Mouse (Mus musculus) MEL (cell line): ENCODE results near the gene Dusp13. TPM values are rescaled to one million over a fixed set of nuclear protein-coding genes. Genes with fewer than 3 reads are reported as not detected.

Experiments
- DNase-seq: peaks from one replicate; pipeline ENCODE4 v3.0.0; 2011; ENCODE audit warnings: low read depth, low spot score
- H3K27ac ChIP-seq: 2 replicates; pipeline ENCODE4 v1.5.1; 2012; ENCODE audit warnings: low read depth, mild to moderate bottlenecking, control low read depth, low read length, moderate library complexity; ENCODE audit not compliant: control insufficient read depth
- H3K27me3 ChIP-seq, 2 experiments: fragments of 150-350 bp in 1 of 2; sonication (generic) in 1 of 2; 2 replicates each; pipeline ENCODE4 v1.6.1; 2012; ENCODE audit warnings: low read length in 2 of 2, mild to moderate bottlenecking in 2 of 2, improper control_type of control experiment in 1 of 2, moderate library complexity in 1 of 2; ENCODE audit not compliant: insufficient read depth in 2 of 2, control insufficient read depth in 1 of 2
- H3K36me3 ChIP-seq, 2 experiments: 2 replicates each; pipeline ENCODE4 v1.6.1; 2012 to 2014; ENCODE audit warnings: low read length in 2 of 2, improper control_type of control experiment in 1 of 2, inconsistent platforms in 1 of 2, mild to moderate bottlenecking in 1 of 2; ENCODE audit not compliant: insufficient read depth in 2 of 2, control insufficient read depth in 1 of 2
- H3K4me1 ChIP-seq, 2 experiments: fragments of 150-350 bp in 1 of 2; sonication (generic) in 1 of 2; 2 replicates each; pipeline ENCODE4 v1.6.1; 2012; ENCODE audit warnings: low read length in 2 of 2, improper control_type of control experiment in 1 of 2, mild to moderate bottlenecking in 1 of 2; ENCODE audit not compliant: insufficient read depth in 2 of 2, control insufficient read depth in 1 of 2
- H3K4me3 ChIP-seq, 2 experiments: fragments of 150-350 bp in 1 of 2; sonication (generic) in 1 of 2; 2 replicates each; pipeline ENCODE4 v1.5.1; 2012; ENCODE audit warnings: low read depth in 2 of 2, low read length in 2 of 2, mild to moderate bottlenecking in 2 of 2, moderate library complexity in 2 of 2, control low read depth in 1 of 2, improper control_type of control experiment in 1 of 2; ENCODE audit not compliant: control insufficient read depth in 1 of 2, insufficient read depth in 1 of 2
- H3K79me2 ChIP-seq: 2 replicates; pipeline ENCODE4 v1.6.1; 2012; ENCODE audit warnings: mild to moderate bottlenecking, low read length, moderate library complexity; ENCODE audit not compliant: control insufficient read depth, poor library complexity, insufficient read depth
- H3K9ac ChIP-seq: 2 replicates; pipeline ENCODE4 v1.6.1; 2012; ENCODE audit warnings: low read depth, mild to moderate bottlenecking, control low read depth, low read length, moderate library complexity; ENCODE audit not compliant: control insufficient read depth, poor library complexity, severe bottlenecking
- H3K9me3 ChIP-seq: fragments of 150-350 bp; sonication (generic); replicated peaks from 2 replicates; pipeline ENCODE4 v1.6.1; 2012; ENCODE audit warnings: mild to moderate bottlenecking, low read length, improper control_type of control experiment, moderate library complexity; ENCODE audit not compliant: insufficient read depth
- CTCF ChIP-seq, 3 experiments: IDR thresholded peaks in 2 of 3; conservative IDR thresholded peaks in 1 of 3; 2 replicates each; pipeline ENCODE4 v1.5.1; 2011 to 2012; ENCODE audit warnings: low read length in 3 of 3, low read depth in 2 of 3, mild to moderate bottlenecking in 2 of 3, improper control_type of control experiment in 1 of 3, inconsistent platforms in 1 of 3, mixed read lengths in 1 of 3, moderate library complexity in 1 of 3; ENCODE audit not compliant: control insufficient read depth in 1 of 3, insufficient read depth in 1 of 3, poor library complexity in 1 of 3, severe bottlenecking in 1 of 3
- EP300 ChIP-seq, 2 experiments: IDR thresholded peaks; 2 replicates each; pipeline ENCODE4 v1.6.1; 2011; ENCODE audit warnings: improper control_type of control experiment in 2 of 2, low read length in 2 of 2, low read depth in 1 of 2, mild to moderate bottlenecking in 1 of 2
- GATA1 ChIP-seq: IDR thresholded peaks from 2 replicates; pipeline ENCODE4 v1.6.1; 2011; ENCODE audit warnings: low read depth, low read length, improper control_type of control experiment
- HCFC1 ChIP-seq: IDR thresholded peaks from 2 replicates; pipeline ENCODE4 v1.6.1; 2012; ENCODE audit warnings: low read depth, mild to moderate bottlenecking, inconsistent platforms, low read length, improper control_type of control experiment, moderate library complexity
- JUND ChIP-seq: IDR thresholded peaks from 2 replicates; pipeline ENCODE4 v1.6.1; 2011; ENCODE audit warnings: low read depth, mild to moderate bottlenecking, improper control_type of control experiment, low read length
- KAT2A ChIP-seq: conservative IDR thresholded peaks from 2 replicates; pipeline ENCODE4 v1.6.1; 2012; ENCODE audit warnings: low read depth, low read length, improper control_type of control experiment, inconsistent platforms
- MAFK ChIP-seq: IDR thresholded peaks from 2 replicates; pipeline ENCODE4 v1.6.1; 2011; ENCODE audit warnings: low read depth, mild to moderate bottlenecking, low read length, improper control_type of control experiment, borderline replicate concordance
- MAX ChIP-seq: IDR thresholded peaks from 2 replicates; pipeline ENCODE4 v1.6.1; 2011; ENCODE audit warnings: low read length, improper control_type of control experiment
- MEF2A ChIP-seq: IDR thresholded peaks from 2 replicates; pipeline ENCODE4 v1.6.1; 2014; ENCODE audit warnings: low read depth, mild to moderate bottlenecking, inconsistent platforms, low read length, improper control_type of control experiment; ENCODE audit not compliant: poor library complexity, insufficient replicate concordance, severe bottlenecking; ENCODE audit errors: extremely low read depth
- MXI1 ChIP-seq: IDR thresholded peaks from 2 replicates; pipeline ENCODE4 v1.6.1; 2011; ENCODE audit warnings: mild to moderate bottlenecking, low read depth, low read length, improper control_type of control experiment
- MYB ChIP-seq: IDR thresholded peaks from 2 replicates; pipeline ENCODE4 v1.6.1; 2011; ENCODE audit warnings: mild to moderate bottlenecking, low read depth, low read length, improper control_type of control experiment
- MYC ChIP-seq: IDR thresholded peaks from 2 replicates; pipeline ENCODE4 v1.6.1; 2011; ENCODE audit warnings: low read depth, mild to moderate bottlenecking, low read length, improper control_type of control experiment, moderate library complexity
- NELFE ChIP-seq: IDR thresholded peaks from 2 replicates; pipeline ENCODE4 v1.6.1; 2011; ENCODE audit warnings: low read depth, low read length, improper control_type of control experiment
- POLR2A ChIP-seq, 2 experiments: IDR thresholded peaks; 2 replicates each; pipeline ENCODE4 v1.6.1; 2011 to 2012; ENCODE audit warnings: low read length in 2 of 2, mild to moderate bottlenecking in 2 of 2, control low read depth in 1 of 2, improper control_type of control experiment in 1 of 2, low read depth in 1 of 2, moderate library complexity in 1 of 2; ENCODE audit not compliant: control insufficient read depth in 1 of 2, insufficient read depth in 1 of 2, poor library complexity in 1 of 2
- POLR2AphosphoS5 ChIP-seq: IDR thresholded peaks from 2 replicates; pipeline ENCODE4 v1.6.1; 2012; ENCODE audit warnings: low read depth, borderline replicate concordance, mild to moderate bottlenecking, inconsistent platforms, low read length, moderate library complexity, mixed read lengths
- RCOR1 ChIP-seq: IDR thresholded peaks from 2 replicates; pipeline ENCODE4 v1.6.1; 2012; ENCODE audit warnings: low read depth, mild to moderate bottlenecking, inconsistent platforms, low read length, improper control_type of control experiment
- SIN3A ChIP-seq: IDR thresholded peaks from 2 replicates; pipeline ENCODE4 v1.6.1; 2012; ENCODE audit warnings: low read length, improper control_type of control experiment, inconsistent platforms
- TBP ChIP-seq: IDR thresholded peaks from 2 replicates; pipeline ENCODE4 v1.8.0; 2011; ENCODE audit warnings: low read depth, low read length, improper control_type of control experiment
- TCF12 ChIP-seq: IDR thresholded peaks from 2 replicates; pipeline ENCODE4 v1.6.1; 2014; ENCODE audit warnings: low read depth, mild to moderate bottlenecking, inconsistent platforms, low read length, improper control_type of control experiment, moderate library complexity
- UBTF ChIP-seq: IDR thresholded peaks from 2 replicates; pipeline ENCODE4 v1.6.1; 2012; ENCODE audit warnings: low read depth, mild to moderate bottlenecking, inconsistent platforms, low read length, improper control_type of control experiment, moderate library complexity, borderline replicate concordance; ENCODE audit not compliant: insufficient read depth
- USF1 ChIP-seq: IDR thresholded peaks from 2 replicates; pipeline ENCODE4 v1.6.1; 2014; ENCODE audit warnings: low read depth, mild to moderate bottlenecking, inconsistent platforms, low read length, improper control_type of control experiment, moderate library complexity
- USF2 ChIP-seq, 2 experiments: IDR thresholded peaks; 2 replicates each; pipeline ENCODE4 v1.6.1; 2011 to 2012; ENCODE audit warnings: improper control_type of control experiment in 2 of 2, low read length in 2 of 2, borderline replicate concordance in 1 of 2, inconsistent platforms in 1 of 2, low read depth in 1 of 2, mild to moderate bottlenecking in 1 of 2; ENCODE audit not compliant: insufficient read depth in 1 of 2
- ZC3H11A ChIP-seq: IDR thresholded peaks from 2 replicates; pipeline ENCODE4 v1.6.1; 2012; ENCODE audit warnings: low read depth, mild to moderate bottlenecking, inconsistent platforms, low read length, improper control_type of control experiment
- polyA plus RNA-seq, 2 experiments: library from polyadenylated mRNA; stranded (reverse) in 1 of 2; unstranded in 1 of 2; fragments of >175 nt in 1 of 2; fragments of >200 nt in 1 of 2; gene quantifications; 2 replicates each; pipeline versions ENCODE4 v1.2.1 to v1.2.4; 2012; ENCODE audit warnings: low replicate concordance in 2 of 2, low read depth in 1 of 2; ENCODE audit not compliant: insufficient read length in 2 of 2, insufficient read depth in 1 of 2, missing spikeins in 1 of 2
- total RNA-seq: library from RNA; depleted of rRNA; stranded (reverse); fragments of 300-350 nt; gene quantifications from 2 replicates; pipeline ENCODE4 v1.2.3, GENCODE M21; 2012

The Dusp13 gene
- total and polyA plus RNA-seq, 3 experiments = 0.08 TPM; not detected in 2

DNA sequence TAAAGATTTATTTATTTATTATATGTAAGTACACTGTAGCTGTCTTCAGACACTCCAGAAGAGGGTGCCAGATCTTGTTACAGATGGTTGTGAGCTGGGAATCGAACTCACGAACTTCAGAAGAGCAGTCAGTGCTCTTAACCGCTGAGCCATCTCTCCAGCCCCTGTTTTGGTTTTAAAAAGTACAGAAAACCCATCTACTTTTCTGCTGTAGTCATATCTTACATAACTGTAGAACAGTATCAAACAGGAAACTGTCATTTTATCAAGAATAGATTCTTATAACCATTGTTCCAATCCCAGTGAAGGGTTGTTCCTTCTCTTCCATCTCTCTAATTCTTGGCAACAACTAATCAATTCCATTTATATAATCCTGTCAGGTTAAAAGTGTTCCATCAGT is 12.8 kb upstream of the Dusp13 start:
- Histone ChIP-seq H3K27me3 (no peaks in the 10 kb centered on the region), H3K79me2 (peaks cover 18% of the 10 kb centered on the region), H3K4me1 (peaks cover 17 to 24% of the 10 kb centered on the region in 2 experiments), H3K9me3 (no peaks in the 10 kb centered on the region), H3K9ac (no peak overlapping the region)
- DNase-seq = peak; percentile 45
- TF ChIP-seq ZC3H11A = no peak
- 0 out of 4 replicates have a peak, but pooled peaks of 1 of the 2 experiments have one; percentile 14 for TF ChIP-seq EP300 (IDR thresholded peaks at IDR 0.05; ENCODE audit: low read depth in 1 of 2, low read length in 2 of 2)
- TF ChIP-seq TBP = peak; percentile 91
- TF ChIP-seq MYC = no peak
- TF ChIP-seq UBTF = no peak
- TF ChIP-seq, all 39 proteins: peak for 2
- Histone ChIP-seq H3K4me3 (no peak overlapping the region), H3K36me3 (peaks cover 0 to 25% of the 10 kb centered on the region in 2 experiments; a peak in 2 of 4 replicates), H3K27ac (no peak overlapping the region)

DNA sequence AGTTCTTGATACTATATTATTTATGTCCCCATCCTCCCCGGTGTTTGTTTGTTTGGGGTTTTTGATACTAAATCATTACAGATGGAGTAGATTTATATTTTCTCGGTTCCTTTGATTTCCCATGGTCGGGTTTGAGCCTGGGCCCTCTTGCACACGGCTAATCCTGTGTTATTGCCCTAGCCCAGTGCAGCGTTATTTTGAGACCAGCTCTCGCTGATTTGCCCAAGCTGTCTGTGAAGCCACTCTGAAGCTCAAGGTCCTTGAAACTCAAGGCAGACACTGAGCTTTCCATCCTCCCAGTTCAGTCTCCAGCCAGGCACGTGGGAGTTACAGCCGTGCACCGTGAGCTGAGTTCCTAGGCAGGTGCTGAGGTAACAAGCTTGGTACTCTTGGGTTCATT is 10.6 kb upstream of the Dusp13 start:
- H3K27ac ChIP-seq = no peak overlapping the region
- peaks cover 19 to 28% of the 10 kb centered on the region in 2 experiments for H3K4me1 ChIP-seq
- no peaks in the 10 kb centered on the region for H3K27me3 ChIP-seq
- H3K9ac ChIP-seq = no peak overlapping the region
- H3K4me3 ChIP-seq = no peak overlapping the region
- H3K36me3 ChIP-seq = peaks cover 0 to 31% of the 10 kb centered on the region in 2 experiments; a peak in 2 of 4 replicates
- H3K79me2 ChIP-seq = peaks cover 16% of the 10 kb centered on the region
- TF ChIP-seq KAT2A (no peak), HCFC1 (no peak), POLR2A (IDR thresholded peaks at IDR 0.05; ENCODE audit: control insufficient read depth in 1 of 2, insufficient read depth in 1 of 2, low read depth in 1 of 2, low read length in 2 of 2, poor library complexity in 1 of 2) (no peak), MYB (no peak), MXI1 (no peak), MAFK (no peak)
- H3K9me3 ChIP-seq = no peaks in the 10 kb centered on the region
- DNase-seq = no peak

DNA sequence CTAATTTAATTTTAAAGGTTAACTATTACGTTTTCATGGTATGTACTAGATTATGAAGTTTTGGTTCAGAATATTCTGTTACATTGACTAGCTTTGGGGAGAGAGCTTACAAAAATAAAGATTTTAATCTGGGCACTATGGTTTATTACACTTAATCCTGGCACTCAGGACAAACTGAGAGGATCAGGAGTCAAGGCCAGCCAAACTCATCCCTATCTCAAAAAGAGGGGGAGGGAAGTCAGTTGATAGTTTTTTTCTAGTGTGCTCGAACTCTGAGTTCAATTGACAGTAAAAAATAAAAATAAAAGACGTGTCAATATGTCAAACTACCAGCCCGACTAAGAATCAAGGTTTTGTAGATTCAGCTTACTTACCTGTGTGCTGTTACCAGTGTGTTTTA is 2.4 kb upstream of the Dusp13 start:
- no peak overlapping the region for H3K27ac ChIP-seq
- TF ChIP-seq EP300 (IDR thresholded peaks at IDR 0.05; ENCODE audit: low read depth in 1 of 2, low read length in 2 of 2) = no peak
- no peak for TF ChIP-seq NELFE
- TF ChIP-seq GATA1 = no peak
- TF ChIP-seq ZC3H11A = no peak
- TF ChIP-seq MEF2A = no peak
- TF ChIP-seq MAFK = no peak
- TF ChIP-seq RCOR1 = no peak
- no peak for TF ChIP-seq POLR2A (IDR thresholded peaks at IDR 0.05; ENCODE audit: control insufficient read depth in 1 of 2, insufficient read depth in 1 of 2, low read depth in 1 of 2, low read length in 2 of 2, poor library complexity in 1 of 2)
- TF ChIP-seq TCF12 = no peak
- TF ChIP-seq TBP = no peak
- no peak for TF ChIP-seq MXI1
- no peak for TF ChIP-seq JUND
- no peak for TF ChIP-seq CTCF (IDR thresholded peaks at IDR 0.05 in 2 of 3, conservative IDR thresholded peaks at IDR 0.05 in 1 of 3; ENCODE audit: control insufficient read depth in 1 of 3, insufficient read depth in 1 of 3, low read depth in 2 of 3, low read length in 3 of 3, poor library complexity in 1 of 3, severe bottlenecking in 1 of 3)
- no peak for TF ChIP-seq USF1
- no peak for TF ChIP-seq MAX
- no peak for TF ChIP-seq SIN3A
- no peak for TF ChIP-seq USF2 (IDR thresholded peaks at IDR 0.05; ENCODE audit: borderline replicate concordance in 1 of 2, insufficient read depth in 1 of 2, low read depth in 1 of 2, low read length in 2 of 2)
- TF ChIP-seq POLR2AphosphoS5 = no peak
- peaks cover 0 to 38% of the 10 kb centered on the region in 2 experiments; a peak in 2 of 4 replicates for H3K36me3 ChIP-seq
- no peak overlapping the region for H3K9ac ChIP-seq
- H3K79me2 ChIP-seq = peaks cover 38% of the 10 kb centered on the region
- peaks cover 24 to 29% of the 10 kb centered on the region in 2 experiments for H3K4me1 ChIP-seq
- no peak overlapping the region for H3K4me3 ChIP-seq
- no peak for DNase-seq
- H3K27me3 ChIP-seq = no peaks in the 10 kb centered on the region
- no peaks in the 10 kb centered on the region for H3K9me3 ChIP-seq
